Mouse (Mus musculus): Measurements from ENCODE around the gene Orc5. TPM values are rescaled to one million over a fixed set of nuclear protein-coding genes. Genes with fewer than 3 reads are reported as not detected.

Gene Orc5
- polyA plus RNA-seq, 1 experiment from 2014 or later, result 51.6 TPM

DNA sequence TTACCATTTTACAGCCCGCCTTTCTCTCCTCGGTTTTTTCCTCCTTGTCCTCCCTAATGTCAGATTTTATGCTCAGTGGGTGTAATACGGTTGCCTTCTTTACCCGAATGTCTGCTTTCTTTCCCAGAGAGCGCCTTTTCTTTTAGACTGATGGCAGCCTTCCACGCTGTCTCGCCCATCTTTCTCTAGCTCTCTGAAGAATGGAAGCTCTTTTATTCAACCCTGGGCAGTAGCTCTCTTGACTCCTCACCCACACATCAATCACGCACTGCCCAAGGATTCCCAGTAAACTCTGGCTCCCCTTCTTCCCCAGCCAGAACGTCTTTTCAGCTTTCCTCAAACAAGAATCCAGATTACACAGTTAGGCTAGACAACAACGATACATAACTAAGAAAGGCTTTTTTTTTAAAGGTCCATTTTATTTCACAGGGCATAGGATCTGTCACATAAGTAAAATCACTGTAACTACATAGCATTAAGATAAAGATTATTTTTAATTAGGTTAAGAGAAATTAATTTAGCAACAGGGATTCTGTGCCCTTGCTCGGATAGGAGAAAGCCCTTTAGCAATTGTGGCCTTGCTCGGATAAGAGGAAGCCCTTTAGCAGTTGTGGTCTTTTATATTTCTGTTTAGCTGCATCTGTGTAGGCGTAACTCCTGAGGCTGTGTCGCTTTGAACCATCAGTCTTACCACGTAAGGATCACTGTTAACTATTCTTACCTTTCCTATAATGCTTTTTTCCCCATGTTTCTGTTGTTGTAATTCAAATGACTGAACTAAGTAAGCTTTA is 97.2 kb downstream of the Orc5 start:
- Histone ChIP-seq H3K4me1 (no peaks in the 10 kb centered on the region), H3K36me3 (replicated peaks) (no peaks in the 10 kb centered on the region), H3K27ac (no peak overlapping the region), H3K27me3 (ENCODE audit: poor library complexity, severe bottlenecking) (no peaks in the 10 kb centered on the region), H3K9me3 (no peaks in the 10 kb centered on the region), H3K4me3 (no peak overlapping the region)
- DNase-seq (ENCODE audit: extremely low spot score, low spot score), result no peak
- WGBS, result 76% methylated on average over 15 of the region's 15 CpGs

DNA sequence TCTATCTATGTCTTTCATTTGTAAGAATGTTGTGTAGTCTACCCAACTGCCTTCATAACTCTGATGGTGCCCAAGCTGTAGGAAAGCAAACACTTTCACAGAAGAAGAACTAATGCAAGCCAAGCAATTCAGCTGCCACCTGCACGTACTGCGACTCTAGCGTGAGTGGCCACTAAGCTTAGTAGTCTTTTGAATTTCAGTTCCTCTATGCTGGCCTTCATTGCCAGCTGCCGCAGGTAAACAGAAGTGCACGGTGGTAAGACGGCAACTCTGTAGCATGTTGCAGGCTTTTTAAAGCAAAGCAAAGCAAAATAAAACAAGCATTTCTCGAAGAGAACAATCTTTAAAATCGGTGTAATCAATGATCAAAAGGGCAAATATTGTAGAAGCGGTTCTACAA is 97.8 kb downstream of the Orc5 start:
- DNase-seq (ENCODE audit: extremely low spot score, low spot score), result no peak
- H3K36me3 ChIP-seq (replicated peaks), result no peaks in the 10 kb centered on the region
- no peak overlapping the region for H3K4me3 ChIP-seq
- H3K9me3 ChIP-seq, result no peaks in the 10 kb centered on the region
- no peaks in the 10 kb centered on the region for H3K4me1 ChIP-seq
- 94% methylated on average over 9 of the region's 9 CpGs for WGBS
- no peaks in the 10 kb centered on the region for H3K27me3 ChIP-seq (ENCODE audit: poor library complexity, severe bottlenecking)
- no peak overlapping the region for H3K27ac ChIP-seq

DNA sequence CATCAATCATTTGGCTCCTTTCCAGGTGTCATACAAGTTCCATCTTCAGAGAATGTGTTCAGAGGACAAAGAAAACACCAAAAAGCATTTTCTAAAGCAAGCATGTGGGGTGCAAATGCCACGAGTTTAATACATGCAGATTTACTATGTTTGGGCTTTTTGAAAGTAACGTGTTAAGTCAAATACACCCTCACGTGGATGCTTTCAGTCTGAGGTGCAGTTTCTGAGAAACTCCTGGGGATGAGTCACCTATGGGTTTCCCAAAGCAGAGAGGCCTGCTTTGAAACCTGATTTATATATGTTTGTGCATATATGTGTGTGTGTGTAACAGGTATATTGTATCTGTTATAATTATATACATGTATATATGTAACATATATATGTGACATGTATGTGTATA is 98.5 kb downstream of the Orc5 start:
- H3K27ac ChIP-seq, result no peak overlapping the region
- WGBS, result 84% methylated on average over 3 of the region's 3 CpGs
- no peak overlapping the region for H3K4me3 ChIP-seq
- no peaks in the 10 kb centered on the region for H3K27me3 ChIP-seq (ENCODE audit: poor library complexity, severe bottlenecking)
- no peak for DNase-seq (ENCODE audit: extremely low spot score, low spot score)
- no peaks in the 10 kb centered on the region for H3K9me3 ChIP-seq
- no peaks in the 10 kb centered on the region for H3K4me1 ChIP-seq
- H3K36me3 ChIP-seq (replicated peaks), result no peaks in the 10 kb centered on the region

DNA sequence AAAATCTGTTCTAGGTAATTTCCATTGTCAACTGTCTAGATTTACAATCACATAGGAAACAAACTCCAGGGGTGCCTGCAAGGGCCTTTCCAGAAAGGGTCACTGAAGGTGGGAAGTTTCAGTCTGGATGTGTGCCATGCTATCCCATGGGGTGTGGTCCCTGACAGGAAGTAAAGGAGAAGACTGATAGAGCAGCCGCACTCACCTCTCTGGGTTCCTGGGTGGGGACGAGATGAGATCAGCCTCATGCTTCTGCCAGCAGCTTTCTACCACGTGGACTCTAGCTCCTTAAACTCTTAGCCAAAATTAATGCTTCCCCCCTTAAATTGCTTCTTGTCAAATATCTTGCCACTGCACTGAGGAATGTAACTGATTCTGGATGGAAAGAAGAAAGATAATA is 100.7 kb downstream of the Orc5 start:
- H3K27ac ChIP-seq, result no peak overlapping the region
- no peaks in the 10 kb centered on the region for H3K4me1 ChIP-seq
- H3K36me3 ChIP-seq (replicated peaks), result no peaks in the 10 kb centered on the region
- no peaks in the 10 kb centered on the region for H3K27me3 ChIP-seq (ENCODE audit: poor library complexity, severe bottlenecking)
- H3K4me3 ChIP-seq, result no peak overlapping the region
- no peaks in the 10 kb centered on the region for H3K9me3 ChIP-seq
- 73% methylated on average over 3 of the region's 3 CpGs for WGBS
- DNase-seq (ENCODE audit: extremely low spot score, low spot score), result no peak

Other genes starting within 250 kb of the Orc5 start
- 2.6 and 2.7 TPM in 2 replicates for gene Reln, start 205.7 kb downstream of the Orc5 start, polyA plus RNA-seq (2016; fragmentation: Nextera tagmentation; extraction: Ambion mirVana)
- gene Lhfpl3, start 195.6 kb upstream of the Orc5 start, polyA plus RNA-seq (2016; fragmentation: Nextera tagmentation; extraction: Ambion mirVana), result 0.26 TPM in 1 of 2 replicates, not detected in the other